Comparison of ENCODE assay signal across 10 mouse cellular contexts in the genomic region with DNA sequence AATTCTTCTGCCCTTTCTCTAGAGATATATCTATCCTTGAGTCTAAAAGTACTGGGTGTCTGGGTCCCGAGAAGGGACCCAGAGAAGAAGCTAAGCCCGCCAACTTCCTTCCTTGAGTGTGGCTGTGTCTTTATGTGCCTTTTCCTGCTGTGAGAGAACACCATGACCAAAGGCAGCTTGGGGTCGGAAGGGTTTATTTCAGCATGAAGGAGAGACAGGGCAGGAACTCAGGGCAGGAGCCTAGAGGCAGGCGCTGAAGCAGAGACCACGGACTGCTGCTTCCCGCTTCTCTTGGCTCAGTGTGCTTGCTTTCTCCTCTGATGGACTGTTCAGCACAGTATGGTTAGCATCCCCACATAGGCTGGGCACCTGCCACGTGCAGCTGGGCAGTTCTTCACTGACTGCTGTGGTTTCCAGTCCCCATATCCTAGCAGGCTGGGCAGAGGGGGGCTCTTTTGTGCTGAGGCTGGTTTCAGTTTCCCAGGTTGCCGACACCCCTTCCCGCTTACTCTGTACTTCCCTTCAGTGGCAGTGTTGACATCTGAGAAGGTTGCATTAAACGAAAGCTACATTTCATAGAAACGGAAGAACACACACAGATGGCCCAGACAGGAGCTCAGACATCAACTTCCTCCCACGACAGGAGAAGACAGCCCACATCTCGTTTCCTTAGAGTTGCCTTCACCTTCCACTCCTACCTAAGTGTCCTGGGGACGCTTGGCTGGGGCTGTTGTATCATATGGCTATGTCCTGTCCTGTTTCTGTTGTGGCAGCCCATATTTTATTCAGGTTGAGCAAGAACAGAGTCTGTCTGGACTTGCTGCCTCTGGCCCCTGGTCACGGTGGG. TPM values are rescaled to one million over a fixed set of nuclear protein-coding genes. Genes with fewer than 3 reads are reported as not detected.
DNase-seq lines count a peak whose midpoint lies in the region; ATAC-seq and TF ChIP-seq lines count a peak whose summit lies in the region.
"Had no signal": no experiment of that assay in that cellular context is flagged by ENCODE, and none has a peak within 500 bp of the region (broad histone marks: within the 10 kb centered on the region; RNA-seq: fewer than 3 reads in every experiment).

No protein-coding gene starts in this region.

- intact Hi-C loops in gastrocnemius, adult 2 months (cut with DNase I) = no loop called here
- intact Hi-C loops in heart, postnatal 14 days (cut with DNase I) = no loop called here

- no peaks in the 10 kb centered on the region for H3K27me3 ChIP-seq in forebrain, embryonic 15.5 days
- H3K27me3 ChIP-seq: hindbrain, embryonic 15.5 days had no signal

- H3K4me3 ChIP-seq in gastrocnemius, adult 2 months = no peak overlapping the region
- H3K4me3 ChIP-seq in forebrain, embryonic 15.5 days = no peak overlapping the region
- H3K4me3 ChIP-seq: hindbrain, embryonic 15.5 days had no signal

- TF ChIP-seq CTCF in gastrocnemius, adult 2 months (IDR thresholded peaks at IDR 0.05) = no peak

- ATAC-seq in megakaryocyte progenitor cell, adult 5-6 weeks (replicated peaks; ENCODE audit: poor library complexity) = peak; percentile 83
- ATAC-seq in forebrain, embryonic 15.5 days (replicated peaks) = no peak

- DNase-seq in gastrocnemius, adult 2 months = peak; percentile 6
- no peak for DNase-seq in gastrocnemius, postnatal 25 days
- peak; percentile 84 for DNase-seq in 416B (ENCODE audit: low read depth)
- DNase-seq in gonadal fat pad, adult 2 months (ENCODE audit: low read depth) = peak; percentile 68
- DNase-seq in heart, postnatal 14 days = no peak
- DNase-seq in yolk sac, embryonic 10.5 days (ENCODE audit: low spot score) = no peak

- no peaks in the 10 kb centered on the region for H3K36me3 ChIP-seq in forebrain, embryonic 15.5 days
- H3K36me3 ChIP-seq: hindbrain, embryonic 15.5 days had no signal

- peaks cover 3% of the 10 kb centered on the region for H3K4me1 ChIP-seq in forebrain, embryonic 15.5 days

- H3K9me3 ChIP-seq in forebrain, embryonic 15.5 days = no peaks in the 10 kb centered on the region
- H3K9me3 ChIP-seq: hindbrain, embryonic 15.5 days had no signal

- no peak overlapping the region for H3K27ac ChIP-seq in gastrocnemius, adult 2 months
- no peak overlapping the region for H3K27ac ChIP-seq in forebrain, embryonic 15.5 days (replicated peaks)
- H3K27ac ChIP-seq: hindbrain, embryonic 15.5 days had no signal

- H3K4me2 ChIP-seq in forebrain, embryonic 15.5 days (replicated peaks) = no peak overlapping the region
- H3K4me2 ChIP-seq: hindbrain, embryonic 15.5 days; midbrain, embryonic 11.5 days had no signal

- WGBS in forebrain, embryonic 15.5 days = 84% methylated on average over 15 of the region's 15 CpGs

- no peak overlapping the region for H3K9ac ChIP-seq in forebrain, embryonic 15.5 days (replicated peaks)
- H3K9ac ChIP-seq: hindbrain, embryonic 15.5 days had no signal

RNA-seq across cellular contexts. Expression of a gene that starts 6.3 kb away (rescaled TPM):
- 10 to 100 TPM; 23.4 to 31.9 TPM for total RNA-seq in gastrocnemius, adult 2 months (2021)
- total RNA-seq in gastrocnemius, postnatal 25 days (2021) = 10 to 100 TPM; 21.2 to 23.0 TPM
- 39.4 and 44.7 TPM in 2 replicates for polyA plus RNA-seq in gonadal fat pad, adult 2 months (2012; rRNA removed)
- total RNA-seq in megakaryocyte progenitor cell, adult 5-6 weeks (2015) = 18.8 and 19.5 TPM in 2 replicates
- total RNA-seq in megakaryocyte progenitor cell, adult 5-6 weeks (2017) = 22.7 and 29.4 TPM in 2 replicates
- 16.8 and 17.7 TPM in 2 replicates for polyA plus RNA-seq in forebrain, embryonic 15.5 days (2015; fragmentation: Nextera tagmentation; extraction: Ambion mirVana)
- 10 to 100 TPM; 26.0 to 27.3 TPM for total RNA-seq in heart, postnatal 14 days (2021)

RNA-seq across cellular contexts. Expression of a gene that starts 38.5 kb away (rescaled TPM):
- total RNA-seq in gastrocnemius, adult 2 months (2021) = 10 to 100 TPM in 1 of 2 experiments, 1 to 10 TPM in 1; 6.6 to 15.0 TPM
- 1 to 10 TPM; 5.0 to 7.5 TPM for total RNA-seq in gastrocnemius, postnatal 25 days (2021)
- 5.3 and 5.7 TPM in 2 replicates for polyA plus RNA-seq in gonadal fat pad, adult 2 months (2012; rRNA removed)
- total RNA-seq in megakaryocyte progenitor cell, adult 5-6 weeks (2015) = 0.56 and 0.94 TPM in 2 replicates
- total RNA-seq in megakaryocyte progenitor cell, adult 5-6 weeks (2017) = 0.46 and 1.1 TPM in 2 replicates
- polyA plus RNA-seq in forebrain, embryonic 15.5 days (2015; fragmentation: Nextera tagmentation; extraction: Ambion mirVana) = 0.61 and 0.68 TPM in 2 replicates
- 10 to 100 TPM; 13.9 to 16.0 TPM for total RNA-seq in heart, postnatal 14 days (2021)

Comparison
In these comparisons a context has a peak if more than half of its experiments do, and no peak if none do; other contexts are left out.
1. DNase-seq: peak in gastrocnemius, adult 2 months (single experiment), 416B (single experiment) and gonadal fat pad, adult 2 months (single experiment); none in gastrocnemius, postnatal 25 days (single experiment), heart, postnatal 14 days (0 of 2) and yolk sac, embryonic 10.5 days (single experiment).